Mouse (Mus musculus) megakaryocyte, adult 5-6 weeks (primary cell): Measurements from ENCODE around the gene Agfg2. TPM values are rescaled to one million over a fixed set of nuclear protein-coding genes. Genes with fewer than 3 reads are reported as not detected.
"Not testable (repeated sequence)": the region's sequence is repeated elsewhere in the genome, so short reads cannot be mapped to it uniquely, and the experiment has no call there.

Experiments used
- ATAC-seq: 2 replicates; pipeline ENCODE4 v1.8.0; 2016; ENCODE audit warnings: mild to moderate bottlenecking, inconsistent platforms; ENCODE audit not compliant: poor library complexity, severe bottlenecking
- total RNA-seq, 2 experiments: library from RNA; stranded (forward) in 1 of 2; stranded (reverse) in 1 of 2; fragments of 153-499, 151-499 nt in 1 of 2; fragments of 221-1000, 200-1000 nt in 1 of 2; gene quantifications; 2 replicates each; pipeline versions ENCODE4 v1.2.3 to v1.2.4; 2015 to 2017

The Agfg2 gene
- total RNA-seq (2015) (19.3 and 19.9 TPM in 2 replicates), total RNA-seq (2017) (16.6 and 18.3 TPM in 2 replicates)

DNA sequence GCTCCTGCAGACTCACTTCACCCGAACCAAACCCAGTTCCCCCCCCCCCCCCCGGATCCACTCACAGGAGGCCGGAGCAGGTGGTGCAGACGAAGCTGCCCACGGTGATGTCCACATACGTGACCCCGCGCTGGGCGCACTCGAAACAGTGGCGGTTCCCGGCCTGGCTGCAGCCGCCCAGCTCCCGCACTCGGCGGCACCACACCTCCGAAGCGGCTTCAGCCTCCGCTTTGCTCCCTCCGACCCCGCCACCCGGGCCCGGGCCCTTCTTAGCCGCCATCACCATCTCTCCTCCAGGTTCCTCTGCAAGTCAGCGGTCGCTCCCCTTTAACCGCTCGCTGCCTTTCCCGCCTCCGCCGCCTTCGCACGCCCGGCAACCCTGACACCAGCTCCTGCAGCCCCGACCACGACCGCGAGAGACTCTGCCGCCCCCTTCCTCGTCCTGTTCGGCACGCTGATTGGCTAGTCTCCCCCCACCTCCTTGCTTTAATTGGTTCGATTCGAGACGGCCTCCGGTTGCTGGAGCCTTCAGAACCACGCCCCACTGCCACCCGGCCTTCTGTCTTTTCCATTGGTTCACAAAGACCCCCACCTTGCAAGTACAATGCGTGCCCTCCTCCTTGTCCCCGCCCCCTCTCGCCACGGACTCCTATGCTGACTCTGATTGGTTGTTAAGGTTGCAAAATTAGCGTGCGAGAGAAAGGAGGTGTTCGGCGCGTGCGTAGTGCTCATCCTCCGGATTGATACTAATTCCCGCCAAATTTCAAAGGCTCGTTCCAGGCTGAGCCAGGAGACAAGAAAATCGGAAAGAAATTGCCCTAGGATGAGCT is at the start of gene Agfg2:
Gene Agfg2 (minus strand): TSS at position 433 of the 830 bp plus-strand sequence.
- ATAC-seq, result peak; percentile 92

DNA sequence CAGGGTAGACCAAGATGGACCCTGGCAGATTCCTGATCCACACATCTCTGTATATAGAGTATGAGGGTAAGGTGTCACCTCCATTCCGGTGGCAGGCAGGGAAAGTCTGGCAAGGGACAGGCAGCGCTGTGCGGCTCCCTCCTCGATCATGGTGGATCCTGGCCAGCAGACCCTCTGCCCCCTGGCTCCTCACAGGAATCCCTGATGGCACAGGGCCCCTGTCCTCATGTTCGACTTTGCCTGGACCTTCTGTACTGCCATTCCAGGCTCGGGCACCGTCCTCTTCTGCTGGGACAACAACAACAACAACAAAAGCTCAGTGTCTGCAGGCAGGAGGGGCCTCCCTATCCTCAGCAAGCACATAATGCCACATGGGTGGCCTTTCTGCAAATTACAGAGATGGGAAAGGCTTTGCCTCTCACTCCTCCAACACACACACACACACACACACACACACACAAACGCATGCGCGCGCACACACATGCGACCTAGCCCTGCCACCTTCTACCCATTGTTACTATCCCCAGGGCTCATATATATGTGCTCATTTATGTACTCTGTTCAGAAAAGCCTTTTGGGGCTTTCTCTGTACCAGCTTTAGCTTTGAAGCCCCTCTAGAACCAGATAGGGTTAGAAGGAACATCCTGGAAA is 49.2 kb upstream of the Agfg2 start:
- no peak for ATAC-seq

DNA sequence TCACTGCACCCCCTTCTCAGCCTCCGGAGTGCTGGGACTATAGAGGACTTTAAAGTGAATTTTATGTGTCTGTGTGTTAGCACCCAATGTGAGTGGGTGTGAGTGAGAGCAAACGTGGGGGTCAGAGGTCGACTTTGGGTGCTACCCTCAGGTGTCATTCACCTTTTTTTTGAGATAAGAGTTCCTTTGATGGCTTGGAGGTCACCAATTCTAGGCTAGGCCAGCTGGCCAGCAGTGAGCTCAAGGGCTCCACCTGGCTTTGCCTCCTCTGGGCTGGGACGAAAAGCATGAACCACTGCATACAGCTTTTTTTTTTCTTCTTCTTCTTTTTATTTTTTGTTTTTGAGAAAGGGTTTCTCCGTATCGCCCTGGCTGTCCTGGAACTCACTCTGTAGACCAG is 42.2 kb upstream of the Agfg2 start:
- no peak for ATAC-seq

DNA sequence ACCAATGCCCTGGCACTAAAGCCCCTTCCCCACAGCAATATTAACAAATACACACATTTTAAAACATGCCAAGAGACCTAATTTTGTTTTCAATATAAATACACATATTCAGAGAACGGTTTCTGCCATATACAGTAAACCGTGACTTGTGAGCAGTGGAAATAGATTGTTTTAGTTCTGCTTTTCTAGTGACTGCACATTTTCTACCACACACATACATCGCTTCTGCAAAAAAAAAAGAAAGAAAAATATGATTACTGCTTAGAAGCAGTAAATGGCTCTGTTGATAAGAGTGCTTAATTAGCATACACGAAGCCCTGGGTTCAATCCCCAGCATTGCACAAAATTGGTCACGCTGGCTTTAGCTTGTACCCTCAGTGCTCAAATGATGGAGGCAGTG is 39.3 kb upstream of the Agfg2 start:
- ATAC-seq, result peak; percentile 85

DNA sequence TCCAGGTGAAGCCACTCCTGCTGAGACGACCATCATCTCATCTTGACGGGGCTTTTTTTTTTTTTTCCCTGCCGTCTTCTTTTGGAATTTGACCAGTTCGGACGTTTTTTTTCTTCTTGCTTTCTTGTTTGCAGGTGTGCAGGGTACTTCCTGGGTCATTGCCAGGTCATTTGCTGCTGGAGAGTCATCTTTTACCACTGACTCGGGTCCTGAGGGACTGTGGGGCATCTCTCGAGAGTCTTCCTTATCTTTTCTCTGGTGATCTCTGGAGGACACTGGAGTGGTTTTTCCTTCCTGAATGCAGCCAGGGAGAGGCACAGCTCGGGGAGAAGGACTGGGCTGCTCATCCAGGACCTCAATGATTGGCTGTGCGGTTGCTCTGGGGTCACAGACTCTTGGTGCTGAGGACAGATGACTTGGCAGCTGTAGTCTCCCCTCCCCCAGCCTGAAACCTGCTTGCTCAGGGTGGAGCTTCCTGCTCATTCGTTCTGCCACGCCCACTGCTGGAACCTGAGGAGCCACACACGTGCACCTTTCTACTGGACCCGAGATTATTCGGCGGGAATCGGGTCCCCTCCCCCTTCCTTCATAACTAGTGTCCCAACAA is 36.1 kb upstream of the Agfg2 start:
- ATAC-seq, result not testable (repeated sequence)

DNA sequence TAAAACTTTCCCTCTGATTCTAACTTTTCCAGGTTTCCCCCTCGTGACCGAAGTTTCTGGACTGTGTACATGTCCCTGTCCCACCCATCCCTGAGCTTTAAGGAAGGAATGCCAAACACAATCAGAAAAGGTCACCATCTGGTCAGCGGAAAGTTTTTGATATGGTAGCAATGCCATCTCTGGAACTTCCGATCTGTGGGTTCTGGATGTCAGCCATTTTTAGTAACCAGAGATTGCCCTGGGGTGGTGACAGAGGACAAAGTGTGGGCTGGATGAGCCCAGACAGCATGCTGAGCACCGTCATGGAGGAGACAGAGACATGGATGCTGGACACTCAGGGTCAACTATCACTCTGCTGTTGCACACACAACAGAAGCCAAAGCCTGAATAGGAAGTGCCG is 34.6 kb upstream of the Agfg2 start:
- ATAC-seq, result no peak

DNA sequence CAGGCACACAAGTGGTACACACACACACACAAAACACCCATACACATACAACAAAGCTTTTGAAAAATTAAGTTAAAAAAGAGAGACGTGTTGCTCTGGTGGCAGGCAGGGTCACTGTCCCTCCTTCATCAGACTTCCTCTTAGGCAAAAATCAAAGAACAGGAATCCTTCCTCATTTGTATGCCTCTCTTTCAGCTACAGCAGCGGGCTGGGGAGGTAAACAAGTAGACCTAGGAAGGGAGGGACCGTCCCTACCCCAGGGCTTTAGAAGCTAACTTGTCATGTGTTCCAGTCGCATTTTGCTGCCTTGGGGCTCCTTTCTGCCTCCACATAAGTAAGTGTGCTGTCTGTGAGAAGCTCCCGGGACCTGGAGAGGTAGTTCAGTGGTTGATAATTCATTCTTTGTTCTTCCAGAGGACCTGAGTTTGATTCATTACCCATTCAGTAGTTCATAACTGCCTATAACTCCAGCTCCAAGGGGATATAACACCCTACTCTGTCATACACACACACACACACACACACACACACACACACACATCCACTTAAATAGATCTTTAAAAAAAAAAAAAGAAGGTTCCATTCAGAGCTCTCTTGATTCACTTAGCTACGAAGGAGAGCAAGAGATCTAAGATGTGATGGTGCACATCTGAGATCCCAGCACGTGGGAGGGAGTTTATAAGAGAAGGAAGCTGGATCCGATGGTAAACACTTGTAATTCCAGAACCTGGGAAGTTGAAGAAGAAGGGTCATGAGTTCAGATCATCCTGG is 33.7 kb upstream of the Agfg2 start:
- peak; percentile 91 for ATAC-seq

DNA sequence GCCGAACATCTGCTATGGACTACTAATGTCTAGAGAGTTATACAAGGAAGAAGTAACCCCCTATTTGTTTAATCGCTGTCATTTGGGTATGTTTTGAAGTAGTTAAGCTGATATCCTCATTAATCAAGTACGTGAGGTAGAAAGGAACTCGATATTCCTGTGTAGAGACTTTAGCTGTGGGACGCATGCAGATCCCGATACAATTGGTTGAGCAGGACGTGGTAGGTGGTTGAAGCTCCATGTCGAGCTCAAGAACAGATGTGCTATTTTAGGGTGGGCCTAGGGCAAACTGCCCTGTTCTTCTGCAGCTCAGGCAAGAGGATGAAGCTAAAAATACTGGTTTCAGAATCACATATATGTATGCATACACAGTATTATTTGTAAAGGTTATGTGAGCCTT is 31.2 kb upstream of the Agfg2 start:
- ATAC-seq, result no peak

DNA sequence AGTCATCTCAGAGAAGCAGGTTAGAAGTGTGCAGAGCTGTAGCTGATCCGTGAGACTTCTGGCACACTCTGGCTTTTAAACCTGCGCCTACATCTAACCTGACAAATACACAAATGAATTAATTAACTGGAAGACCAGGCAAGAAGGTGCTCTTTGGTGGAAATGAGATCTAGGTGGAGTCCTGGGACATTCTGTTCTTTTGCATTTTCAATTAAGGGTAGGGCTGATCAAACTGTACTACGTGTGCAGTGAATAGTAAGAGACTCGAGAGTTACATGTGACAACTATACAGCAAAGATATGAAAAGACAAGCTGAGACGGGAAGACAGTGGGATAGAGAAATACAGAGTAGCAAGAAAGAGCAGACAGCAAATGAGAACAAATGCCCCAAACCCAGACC is 28.9 kb upstream of the Agfg2 start:
- no peak for ATAC-seq

DNA sequence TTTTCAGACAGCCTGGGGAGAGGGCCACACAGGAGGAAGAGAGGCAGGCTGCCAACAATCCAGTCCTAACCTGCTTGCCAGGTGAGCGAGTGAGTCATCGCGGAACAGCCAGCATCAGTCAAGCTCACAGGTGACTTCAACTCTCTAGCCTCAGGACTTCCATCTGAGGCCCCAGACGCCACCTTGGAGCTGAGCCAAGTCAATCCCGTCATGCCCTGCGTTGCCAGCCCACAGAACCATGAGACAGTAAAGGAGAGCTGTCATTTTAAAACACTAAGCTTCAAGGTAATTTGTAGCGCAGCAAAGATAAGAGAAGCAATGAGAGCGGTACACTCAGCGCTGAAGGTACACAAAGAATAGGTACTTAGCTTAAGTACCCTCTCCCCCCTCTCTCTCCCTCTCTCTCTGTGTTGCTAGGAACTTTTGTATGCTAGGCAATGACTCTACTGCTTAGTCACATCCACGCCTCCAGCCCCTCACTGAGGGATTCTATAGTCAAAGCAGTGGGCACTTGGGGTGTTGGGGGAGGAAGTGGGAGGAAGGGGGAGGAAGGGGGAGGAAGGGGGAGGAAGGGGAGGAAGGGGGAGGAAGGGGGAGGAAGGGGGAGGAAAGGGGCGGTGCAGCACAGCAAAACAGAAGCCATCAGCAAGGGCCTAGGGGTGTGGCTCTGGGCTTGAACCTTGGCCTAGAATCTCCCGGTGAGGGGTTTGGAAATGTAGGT is 22.5 kb upstream of the Agfg2 start:
- peak; percentile 76 for ATAC-seq

DNA sequence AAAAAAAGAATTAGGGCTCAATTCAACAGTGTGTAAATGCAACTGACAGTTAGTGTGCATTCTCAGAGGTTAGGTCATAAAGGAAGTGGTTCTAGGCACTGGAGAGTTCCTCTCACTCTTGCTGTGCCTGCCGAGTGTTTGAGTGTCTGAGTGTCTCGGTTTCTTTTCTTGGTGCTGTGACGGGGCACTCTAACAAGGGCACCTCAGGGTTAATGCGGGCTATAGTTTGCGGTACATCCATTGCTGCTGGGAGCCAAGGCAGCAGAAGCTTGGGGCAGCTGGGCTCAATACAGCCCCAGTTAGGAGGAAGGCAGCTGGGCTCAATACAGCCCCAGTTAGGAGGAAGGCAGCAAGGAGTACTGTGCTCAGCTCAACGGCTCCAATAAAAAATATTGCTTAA is 20.7 kb upstream of the Agfg2 start:
- ATAC-seq, result peak; percentile 66

DNA sequence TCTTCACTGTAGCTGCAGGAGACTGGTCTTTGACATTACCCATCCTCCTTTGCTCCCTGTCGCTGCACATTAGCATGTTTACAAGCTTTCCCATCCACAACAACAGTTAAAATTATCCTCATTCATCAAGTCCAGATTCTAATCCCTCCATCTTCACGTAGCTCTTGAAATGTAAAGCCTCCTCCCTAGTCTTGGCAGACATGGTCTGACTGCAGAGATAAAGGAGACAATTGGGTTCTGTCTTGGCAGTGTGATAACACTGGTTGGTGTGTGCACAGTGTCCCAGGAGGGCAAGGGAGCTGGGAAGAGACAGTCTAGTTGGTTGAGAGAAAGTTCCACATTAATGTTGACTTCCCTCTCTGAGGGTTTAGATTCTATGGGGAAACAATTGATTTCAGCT is 15.3 kb upstream of the Agfg2 start:
- no peak for ATAC-seq

DNA sequence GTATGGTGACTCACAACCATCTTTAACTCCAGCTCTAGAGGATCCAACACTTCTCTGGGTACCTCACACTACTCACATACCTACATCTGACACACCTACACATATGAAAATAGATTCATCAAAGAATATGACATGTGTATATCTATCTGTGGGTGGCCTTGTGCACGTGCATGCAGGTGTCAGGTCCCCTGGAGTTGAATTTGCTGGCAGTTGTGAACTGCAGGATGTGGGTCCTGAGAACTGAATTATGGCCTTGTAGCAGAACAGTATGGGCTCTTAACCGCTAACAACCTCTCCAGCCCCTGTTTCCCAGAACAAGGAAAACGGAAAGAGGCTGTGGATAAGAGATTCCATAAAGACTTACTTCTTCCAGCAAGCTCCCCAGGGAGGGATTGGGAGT is 14.6 kb upstream of the Agfg2 start:
- no peak for ATAC-seq

DNA sequence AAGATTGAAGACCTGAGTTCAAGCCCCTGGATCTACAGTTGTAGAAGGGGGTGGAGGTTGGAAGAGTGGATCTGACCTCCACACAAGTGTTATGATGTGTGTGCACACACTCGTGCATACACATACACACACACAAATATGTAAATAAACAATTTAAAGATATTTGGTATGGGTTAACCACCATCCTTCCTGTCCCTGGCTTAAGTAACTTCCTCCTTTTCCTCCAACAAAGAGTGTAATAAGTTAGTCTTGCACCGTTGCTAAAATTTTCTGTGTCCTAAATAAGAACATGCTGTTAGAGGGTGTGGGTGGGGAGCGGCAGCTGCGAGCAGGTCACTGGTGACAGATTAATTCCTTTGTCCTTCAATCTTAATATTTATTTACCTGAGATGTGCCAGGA is 11.4 kb upstream of the Agfg2 start:
- ATAC-seq, result peak; percentile 75

DNA sequence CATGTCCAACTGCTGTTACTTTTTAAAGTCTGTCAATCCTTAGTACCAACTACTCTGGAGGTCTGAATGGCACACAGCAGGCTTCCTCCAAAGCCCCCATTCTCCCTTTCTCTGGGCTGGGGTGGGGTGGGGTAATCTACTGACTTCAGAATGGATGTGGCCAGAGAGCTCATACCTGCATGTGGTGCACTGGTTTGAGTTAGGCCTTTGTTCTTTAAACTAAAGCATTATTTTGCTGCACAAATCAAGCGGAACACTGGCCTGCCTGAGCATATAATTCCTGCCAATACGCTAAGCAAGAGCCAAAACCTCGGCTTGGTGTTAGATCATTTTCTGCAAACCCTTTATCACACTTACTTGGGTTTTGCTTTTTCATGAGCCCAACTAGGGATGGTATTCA is 10.3 kb upstream of the Agfg2 start:
- no peak for ATAC-seq

DNA sequence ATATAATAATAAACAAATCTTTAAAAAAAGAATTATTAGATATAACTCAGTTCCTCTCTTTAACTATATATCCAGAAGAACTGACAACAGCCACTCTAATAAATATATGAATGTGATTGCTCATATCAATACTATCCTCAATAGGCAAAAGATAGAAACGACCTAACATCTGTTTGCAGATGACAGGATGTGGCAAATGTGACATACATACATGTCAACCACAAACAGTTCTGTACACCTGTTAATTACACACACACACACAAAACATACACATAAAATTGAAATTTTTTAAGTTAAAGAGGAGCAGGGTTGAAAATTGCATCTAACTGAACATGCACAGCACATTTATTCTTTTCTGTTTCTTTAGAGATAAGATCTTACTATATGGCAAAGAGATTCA is 7.4 kb upstream of the Agfg2 start:
- no peak for ATAC-seq

DNA sequence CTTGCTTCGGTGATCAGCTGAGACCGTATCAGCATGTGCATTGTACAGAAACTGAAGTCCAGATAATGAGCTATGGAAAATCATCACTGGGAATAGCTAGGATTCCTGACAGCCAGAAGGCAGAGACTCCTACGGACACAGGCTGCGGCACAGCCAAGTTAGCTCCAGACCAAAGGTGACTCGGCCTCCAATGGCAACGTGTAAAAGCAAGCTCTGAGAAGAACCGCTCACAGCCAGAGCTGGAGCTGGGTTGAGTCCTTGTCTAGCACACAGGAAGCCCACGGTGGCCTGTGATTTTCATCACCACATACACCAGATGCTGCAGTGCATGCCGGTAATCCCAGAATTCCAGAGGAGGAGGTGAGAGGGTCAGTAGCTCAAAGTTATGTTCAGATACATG is 6.0 kb upstream of the Agfg2 start:
- ATAC-seq, result no peak

DNA sequence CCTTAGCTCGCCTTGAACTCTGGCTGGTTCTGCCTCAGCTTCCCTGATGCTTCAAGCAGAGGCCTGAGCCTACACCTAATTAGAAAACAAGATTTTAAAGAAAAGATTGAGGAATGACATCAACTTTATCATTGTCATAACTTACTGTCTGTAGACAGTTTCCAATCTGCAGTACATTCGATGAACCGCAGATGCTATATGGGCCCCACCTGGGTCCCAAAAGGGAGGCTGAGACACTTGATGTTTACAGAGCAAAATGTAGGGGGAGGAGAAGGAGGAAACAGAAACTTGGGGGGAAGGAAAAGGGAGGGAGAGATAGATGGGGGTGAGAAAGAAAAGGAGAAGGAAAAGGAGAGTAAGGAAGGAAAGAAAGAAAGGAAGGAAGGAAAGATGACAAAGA is 5.4 kb upstream of the Agfg2 start:
- no peak for ATAC-seq

DNA sequence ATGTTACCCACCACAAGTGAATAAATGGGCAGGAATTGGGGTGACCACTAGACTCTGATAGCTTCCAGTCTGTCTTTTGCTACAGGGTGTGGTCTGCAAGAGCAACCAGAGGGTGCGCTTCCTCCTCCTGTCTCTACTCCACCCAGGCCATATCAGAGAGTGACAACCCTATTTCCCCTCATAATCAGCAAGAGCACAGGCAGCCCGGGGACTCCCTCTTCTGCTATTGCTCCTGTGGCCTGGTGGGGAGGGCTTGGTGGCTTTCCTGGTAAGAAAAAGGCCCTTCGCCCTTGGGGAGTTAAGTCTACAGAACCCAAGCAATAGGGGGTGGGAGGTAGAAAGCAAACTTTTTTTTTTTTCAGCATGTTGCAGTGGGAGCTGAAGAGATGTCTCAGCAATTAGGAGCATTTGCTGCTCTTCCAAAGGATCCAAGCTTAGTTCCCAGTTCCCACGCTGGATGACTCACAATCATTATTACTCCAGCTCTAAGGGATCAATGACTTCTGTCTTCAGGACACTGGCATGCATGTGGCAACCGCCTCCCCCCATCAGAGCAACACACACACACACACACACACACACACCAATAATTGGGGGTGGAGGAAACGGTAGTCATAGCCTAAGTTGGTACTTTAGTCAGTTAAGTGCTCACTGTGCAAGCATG is 1.7 kb upstream of the Agfg2 start:
- ATAC-seq, result peak; percentile 63

DNA sequence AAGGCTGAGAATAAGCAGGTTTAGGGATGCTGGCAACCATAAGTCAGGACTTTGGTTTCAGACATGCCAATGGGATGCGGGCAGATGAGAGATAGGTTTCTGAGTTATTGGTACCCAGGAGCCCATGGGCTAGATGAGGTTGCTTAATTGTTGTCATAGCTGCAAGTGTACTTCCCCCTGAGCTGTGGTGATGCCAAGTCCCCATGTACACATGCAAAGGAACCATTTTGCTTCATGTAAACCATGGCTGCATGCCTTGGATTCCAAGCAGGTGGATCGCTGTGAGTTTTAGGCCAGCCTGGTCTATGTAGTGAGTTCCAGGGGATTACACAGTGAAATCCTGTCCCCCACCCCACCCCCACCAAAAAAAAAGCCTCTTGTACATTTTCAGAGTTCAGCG is 1.1 kb upstream of the Agfg2 start:
- peak; percentile 37 for ATAC-seq
